Mouse (Mus musculus) heart, adult 18-20 months (tissue): ENCODE measurements around the gene Gm49373. TPM values are rescaled to one million over a fixed set of nuclear protein-coding genes. Genes with fewer than 3 reads are reported as not detected.

ENCODE experiments used
- DNase-seq, 2 experiments: peaks; one replicate each; pipeline ENCODE4 v3.0.0; 2021 to 2022; ENCODE audit warnings: mixed read lengths in 1 of 2
- long read RNA-seq, 2 experiments: library from polyadenylated mRNA; stranded (forward); transcript quantifications; one replicate each; pipeline ENCODE4 v2.0.0; 2021
- total RNA-seq, 2 experiments: library from RNA; stranded (reverse); gene quantifications; 2 replicates each; pipeline ENCODE4 v1.2.3; 2021

Gene Gm49373
- total RNA-seq: under 1 TPM; 0.30 to 0.33 TPM
- long read RNA-seq, experiment 1: 0 reads
- long read RNA-seq, experiment 2: 0 reads

- peak; percentile 93 for DNase-seq
Observed at GRCm38 (mm10) chr9:21073044-21073840, at the start of gene Gm49373, which contains the start of gene Fdx1l. Gm49373 (minus strand) TSS chr9:21073096. Fdx1l (minus strand) TSS chr9:21073614.

- no peak for DNase-seq
Observed at GRCm38 (mm10) chr9:21121483-21121882, 48.6 kb upstream of the Gm49373 start.

- DNase-seq: no peak
Observed at GRCm38 (mm10) chr9:21117073-21117472, 44.2 kb upstream of the Gm49373 start.

GRCm38 (mm10) chr9:21115105-21115504 lies 42.2 kb upstream of the Gm49373 start:
- DNase-seq: no peak

- no peak for DNase-seq
Observed at GRCm38 (mm10) chr9:21114190-21114589, 41.3 kb upstream of the Gm49373 start.

- no peak for DNase-seq
Observed at GRCm38 (mm10) chr9:21113751-21114150, 40.9 kb upstream of the Gm49373 start.

- no peak for DNase-seq
Observed at GRCm38 (mm10) chr9:21107607-21108237, 34.8 kb upstream of the Gm49373 start.

- no peak for DNase-seq
Observed at GRCm38 (mm10) chr9:21105760-21106564, 33.1 kb upstream of the Gm49373 start.

- DNase-seq: no peak
Observed at GRCm38 (mm10) chr9:21104814-21105213, 31.9 kb upstream of the Gm49373 start.

- DNase-seq: no peak
Observed at GRCm38 (mm10) chr9:21102076-21102475, 29.2 kb upstream of the Gm49373 start.

GRCm38 (mm10) chr9:21100447-21101161 lies 27.7 kb upstream of the Gm49373 start:
- DNase-seq: no peak

GRCm38 (mm10) chr9:21097793-21098192 lies 24.9 kb upstream of the Gm49373 start:
- peak in 1 of 2 experiments; percentile 25 for DNase-seq

GRCm38 (mm10) chr9:21095958-21096357 lies 23.1 kb upstream of the Gm49373 start:
- no peak for DNase-seq

GRCm38 (mm10) chr9:21093423-21093822 lies 20.5 kb upstream of the Gm49373 start:
- no peak for DNase-seq

GRCm38 (mm10) chr9:21091707-21092320 lies 18.9 kb upstream of the Gm49373 start, which contains the start of the genes Gm38431 and Raver1:
Gm38431 (minus strand) TSS chr9:21091997.
Raver1 (minus strand) TSS chr9:21092008.
- peak; percentile 97 to 99 for DNase-seq

- peak in 1 of 2 experiments; percentile 20 for DNase-seq
Observed at GRCm38 (mm10) chr9:21090972-21091706, 18.2 kb upstream of the Gm49373 start.

GRCm38 (mm10) chr9:21090537-21090936 lies 17.6 kb upstream of the Gm49373 start:
- no peak for DNase-seq

GRCm38 (mm10) chr9:21083324-21083723 lies 10.4 kb upstream of the Gm49373 start:
- DNase-seq: no peak

GRCm38 (mm10) chr9:21081127-21081526 lies 8.2 kb upstream of the Gm49373 start:
- no peak for DNase-seq

- no peak for DNase-seq
Observed at GRCm38 (mm10) chr9:21075625-21076024, 2.7 kb upstream of the Gm49373 start.

- no peak for DNase-seq
Observed at GRCm38 (mm10) chr9:21074173-21074572, 1.3 kb upstream of the Gm49373 start.
